Mouse (Mus musculus) heart, postnatal 0 days (tissue): ENCODE measurements around the gene Smyd1.

Experiments
- CTCF ChIP-seq: IDR thresholded peaks from 2 replicates; pipeline ENCODE4 v1.5.1; 2016; ENCODE audit warnings: antibody characterized with exemption, control low read depth, low read depth
- EP300 ChIP-seq: IDR thresholded peaks from 2 replicates; pipeline ENCODE4 v1.6.1; 2016; ENCODE audit warnings: antibody characterized with exemption, low read depth

DNA sequence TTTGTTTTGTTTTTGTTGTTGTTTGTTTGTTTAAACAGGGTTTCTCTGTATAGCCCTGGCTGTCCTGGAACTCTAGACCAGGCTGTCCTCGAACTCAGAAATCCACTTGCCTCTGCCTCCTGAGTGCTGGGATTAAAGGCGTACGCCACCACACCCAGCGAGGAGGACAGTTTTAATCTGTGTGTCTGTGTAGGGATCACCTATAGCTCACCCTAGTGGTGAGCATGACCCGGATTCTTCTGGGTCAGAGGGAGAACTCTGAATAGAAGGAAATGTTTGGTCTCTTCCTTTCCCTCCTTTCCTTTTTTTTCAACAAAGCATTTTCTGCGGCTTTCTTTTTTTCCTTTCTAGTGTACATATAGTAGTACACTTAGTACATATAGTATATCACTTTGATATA lies 26.7 kb downstream of the Smyd1 start:
- TF ChIP-seq CTCF (no peak; the same call in none of the 2 replicates), EP300 (no peak)
